Mouse (Mus musculus): ENCODE results near the gene Asb16. TPM values are rescaled to one million over a fixed set of nuclear protein-coding genes. Genes with fewer than 3 reads are reported as not detected.

Asb16 gene
- total and polyA plus RNA-seq, 2 experiments from 2014 or later = 1.4 TPM; not detected in 1

DNA sequence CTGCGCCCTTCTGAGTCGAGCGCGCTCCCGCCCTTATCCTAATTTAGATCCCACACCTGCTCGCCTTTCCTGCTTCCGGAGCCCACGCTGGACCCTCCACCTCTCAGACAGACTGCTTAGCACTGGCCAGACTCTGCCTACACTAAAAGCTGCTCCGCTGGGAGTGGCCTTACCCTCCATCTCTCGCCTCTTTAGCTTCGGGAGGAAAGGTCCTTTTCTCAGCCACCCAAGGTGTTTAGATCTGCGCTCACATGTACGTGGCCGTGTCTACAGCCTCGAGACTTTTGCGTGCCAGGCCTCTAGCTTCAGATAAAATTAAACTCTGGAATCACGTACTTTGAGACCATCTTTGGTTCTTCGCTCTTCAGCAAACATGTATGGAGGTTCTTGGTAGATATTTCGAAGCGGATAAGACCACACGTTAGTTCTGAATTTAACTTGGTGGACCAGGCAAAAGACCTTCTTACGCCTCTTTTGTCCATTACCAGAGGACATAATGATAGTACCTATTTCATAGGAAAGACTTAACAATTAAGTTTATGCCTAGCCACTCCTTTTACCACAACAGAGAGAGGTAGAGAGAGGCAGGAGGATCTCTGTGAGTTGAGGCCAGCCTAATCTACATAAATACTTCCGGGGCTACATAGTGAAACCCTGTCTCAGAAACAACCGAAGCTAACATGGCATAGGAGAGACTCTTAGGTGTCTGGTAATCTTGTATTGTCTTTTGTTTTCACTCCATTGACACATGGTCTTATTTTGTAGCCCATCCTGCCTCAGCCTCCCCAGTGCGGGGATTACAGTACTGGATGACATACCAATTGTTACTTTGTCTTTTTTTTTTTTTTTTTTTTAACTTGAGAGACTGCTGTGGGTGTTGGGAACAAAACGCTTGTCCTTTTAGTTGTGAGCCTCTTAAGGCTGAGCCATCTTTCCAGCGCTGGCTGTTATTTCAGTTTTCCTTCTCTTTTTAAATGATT, 29.3 kb downstream of the Asb16 start:
- H3K9me3 ChIP-seq (ENCODE audit: low read length) = no peaks in the 10 kb centered on the region
- H3K27ac ChIP-seq (ENCODE audit: low read depth, low read length) = peak overlapping the region; percentile 97
- H3K4me1 ChIP-seq (ENCODE audit: insufficient read depth) = peaks cover 8% of the 10 kb centered on the region
- H3K4me2 ChIP-seq (ENCODE audit: low read depth) = peak overlapping the region; percentile 86
- no peaks in the 10 kb centered on the region for H3K27me3 ChIP-seq (ENCODE audit: insufficient read depth, low read length)
- 26% methylated on average over 27 of the region's 27 CpGs for WGBS
- H3K9ac ChIP-seq = peak overlapping the region; percentile 84
- DNase-seq (no peak), ATAC-seq (peak; percentile 3; the same call in 1 of the 2 replicates)
- peaks cover 12% of the 10 kb centered on the region for H3K36me3 ChIP-seq (ENCODE audit: insufficient read depth)
- no peak for TF ChIP-seq CTCF (IDR thresholded peaks at IDR 0.05; ENCODE audit: low read depth)
- peak overlapping the region; percentile 90 for H3K4me3 ChIP-seq (ENCODE audit: low read depth, low read length)

DNA sequence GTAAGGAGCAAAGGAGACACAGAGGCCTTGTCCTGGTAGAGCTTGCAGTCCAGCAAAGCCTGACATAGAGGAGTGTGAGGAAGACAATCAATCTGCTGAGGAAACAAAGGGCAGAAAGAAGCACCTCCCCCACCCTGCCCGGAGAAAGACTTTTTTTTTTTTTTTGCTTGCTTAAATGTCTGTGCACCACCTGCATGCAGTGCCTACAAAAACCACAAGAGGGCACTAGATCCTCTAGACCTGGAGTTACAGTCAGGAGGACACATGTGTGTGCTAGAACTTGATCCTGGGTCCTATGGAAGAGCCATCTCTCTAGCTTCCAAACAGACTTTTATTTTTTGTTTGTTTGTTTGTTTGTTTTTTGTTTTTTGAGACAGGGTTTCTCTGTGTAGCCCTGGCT, 31.3 kb downstream of the Asb16 start:
- ATAC-seq (no peak), DNase-seq (peak; percentile 78)
- Histone ChIP-seq H3K27me3 (ENCODE audit: insufficient read depth, low read length) (no peaks in the 10 kb centered on the region), H3K36me3 (ENCODE audit: insufficient read depth) (no peaks in the 10 kb centered on the region), H3K4me1 (ENCODE audit: insufficient read depth) (peaks cover 5% of the 10 kb centered on the region), H3K4me2 (ENCODE audit: low read depth) (no peak overlapping the region), H3K9me3 (ENCODE audit: low read length) (no peaks in the 10 kb centered on the region), H3K4me3 (ENCODE audit: low read depth, low read length) (no peak overlapping the region), H3K27ac (ENCODE audit: low read depth, low read length) (no peak overlapping the region), H3K9ac (no peak overlapping the region)
- 10% methylated on average over 1 of the region's 1 CpGs for WGBS
- peak; percentile 73 for TF ChIP-seq CTCF (IDR thresholded peaks at IDR 0.05; ENCODE audit: low read depth)

DNA sequence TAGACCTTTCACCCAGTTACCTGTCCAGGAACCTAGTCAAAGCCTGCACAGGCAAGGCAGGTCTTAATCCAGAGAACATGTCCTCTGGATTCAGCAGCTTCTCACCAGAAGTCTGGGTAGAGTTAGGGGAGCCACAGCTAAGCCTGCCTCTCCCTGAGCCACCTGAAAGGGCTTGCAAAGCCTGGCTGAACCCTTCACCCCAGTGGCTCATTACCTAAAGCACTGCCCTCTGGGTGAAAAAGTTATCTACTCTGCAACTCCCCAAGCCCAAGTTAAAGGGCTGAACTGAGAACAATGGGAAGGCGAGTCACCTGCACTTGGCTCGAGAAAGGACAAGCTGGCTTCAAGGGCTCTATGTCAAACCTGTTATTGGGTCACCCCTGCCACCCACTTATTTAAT, 35.6 kb downstream of the Asb16 start:
- H3K4me1 ChIP-seq (ENCODE audit: insufficient read depth) = no peaks in the 10 kb centered on the region
- H3K27ac ChIP-seq (ENCODE audit: low read depth, low read length) = no peak overlapping the region
- 35% methylated on average over 2 of the region's 2 CpGs for WGBS
- H3K4me2 ChIP-seq (ENCODE audit: low read depth) = no peak overlapping the region
- H3K36me3 ChIP-seq (ENCODE audit: insufficient read depth) = peaks cover 24% of the 10 kb centered on the region
- H3K27me3 ChIP-seq (ENCODE audit: insufficient read depth, low read length) = no peaks in the 10 kb centered on the region
- TF ChIP-seq CTCF (IDR thresholded peaks at IDR 0.05; ENCODE audit: low read depth) = no peak
- ATAC-seq (no peak), DNase-seq (no peak)
- H3K9ac ChIP-seq = no peak overlapping the region
- H3K4me3 ChIP-seq (ENCODE audit: low read depth, low read length) = no peak overlapping the region
- no peaks in the 10 kb centered on the region for H3K9me3 ChIP-seq (ENCODE audit: low read length)

DNA sequence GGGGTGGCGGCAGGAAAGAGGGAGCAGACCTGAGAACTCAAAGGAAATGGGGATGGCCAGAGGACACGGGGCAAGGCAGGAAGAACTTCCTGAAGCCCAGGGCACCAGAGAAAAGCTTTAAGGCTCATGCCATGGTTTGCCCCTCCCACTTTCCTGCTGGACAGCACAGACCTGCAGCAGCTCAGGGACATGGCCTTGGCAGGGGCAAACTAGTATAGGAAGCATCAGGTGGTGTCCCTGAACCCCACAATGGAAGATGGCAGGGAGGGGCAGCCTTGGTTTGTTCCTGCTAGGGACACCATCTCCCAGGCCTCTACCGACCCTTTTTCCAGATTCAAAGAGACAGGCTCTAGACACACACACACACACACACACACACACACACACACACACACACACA, 36.8 kb downstream of the Asb16 start:
- peaks cover 31% of the 10 kb centered on the region for H3K36me3 ChIP-seq (ENCODE audit: insufficient read depth)
- H3K4me3 ChIP-seq (ENCODE audit: low read depth, low read length) = no peak overlapping the region
- DNase-seq = no peak
- TF ChIP-seq CTCF (IDR thresholded peaks at IDR 0.05; ENCODE audit: low read depth) = no peak
- no peaks in the 10 kb centered on the region for H3K27me3 ChIP-seq (ENCODE audit: insufficient read depth, low read length)
- no peak overlapping the region for H3K4me2 ChIP-seq (ENCODE audit: low read depth)
- 68% methylated on average over 3 of the region's 3 CpGs for whole genome bisulfite sequencing
- H3K9ac ChIP-seq = no peak overlapping the region
- H3K9me3 ChIP-seq (ENCODE audit: low read length) = no peaks in the 10 kb centered on the region
- ATAC-seq = no peak
- no peak overlapping the region for H3K27ac ChIP-seq (ENCODE audit: low read depth, low read length)
- no peaks in the 10 kb centered on the region for H3K4me1 ChIP-seq (ENCODE audit: insufficient read depth)

DNA sequence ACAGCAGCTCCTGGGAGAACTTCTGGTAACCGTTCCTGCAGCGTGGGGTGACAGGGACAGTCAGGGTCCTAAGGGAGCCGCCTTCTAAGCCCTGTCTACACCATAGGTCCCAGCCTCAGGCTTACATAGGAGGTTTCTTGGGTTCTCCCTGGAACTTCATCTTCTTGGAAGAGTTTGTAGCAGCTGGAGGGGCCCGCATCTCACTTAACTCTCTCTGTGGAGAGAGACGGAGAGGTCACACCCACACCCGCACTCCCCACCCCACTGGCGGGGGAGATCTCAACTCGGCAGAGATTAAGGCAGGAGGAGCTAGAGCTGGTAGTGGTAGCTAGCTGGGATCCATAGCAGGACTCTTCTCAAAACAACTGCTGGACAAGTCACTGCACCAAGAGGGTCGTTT, 39.6 kb downstream of the Asb16 start:
- H3K36me3 ChIP-seq (ENCODE audit: insufficient read depth) = peaks cover 47% of the 10 kb centered on the region
- DNase-seq = no peak

DNA sequence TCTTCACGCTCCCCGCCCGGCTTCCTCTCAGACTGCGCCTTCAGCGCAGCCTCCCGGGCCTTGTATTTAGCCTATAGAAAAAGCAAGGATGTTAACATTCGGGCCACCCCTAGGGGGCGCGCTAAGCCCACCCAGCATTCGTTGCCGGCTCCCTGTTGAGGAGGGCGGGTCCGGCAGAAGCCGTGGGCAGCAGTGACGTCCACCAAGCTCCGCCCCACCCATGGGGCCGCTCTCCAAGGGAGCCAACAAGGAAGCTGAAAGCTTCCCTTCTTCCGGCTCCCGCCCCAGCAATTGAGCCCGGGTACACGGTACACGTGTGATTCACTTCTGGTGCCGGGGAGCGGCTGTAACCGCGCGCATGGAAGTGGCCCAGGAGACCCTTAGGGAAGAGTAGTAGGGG, 40.4 kb downstream of the Asb16 start:
- ATAC-seq (peak; percentile 96), DNase-seq (peak; percentile 97)
- no peaks in the 10 kb centered on the region for H3K9me3 ChIP-seq (ENCODE audit: low read length)
- H3K4me2 ChIP-seq (ENCODE audit: low read depth) = peak overlapping the region; percentile 50
- no peaks in the 10 kb centered on the region for H3K4me1 ChIP-seq (ENCODE audit: insufficient read depth)
- H3K36me3 ChIP-seq (ENCODE audit: insufficient read depth) = peaks cover 55% of the 10 kb centered on the region
- peak overlapping the region; percentile 22 for H3K9ac ChIP-seq
- H3K4me3 ChIP-seq (ENCODE audit: low read depth, low read length) = peak overlapping the region; percentile 12; the same call in 1 of the 2 replicates
- whole genome bisulfite sequencing = under 1% methylated on average over 26 of the region's 27 CpGs
- no peaks in the 10 kb centered on the region for H3K27me3 ChIP-seq (ENCODE audit: insufficient read depth, low read length)
- TF ChIP-seq CTCF (IDR thresholded peaks at IDR 0.05; ENCODE audit: low read depth) = peak; percentile 97
- H3K27ac ChIP-seq (ENCODE audit: low read depth, low read length) = 0 out of 2 replicates have a peak overlapping the region, but pooled peaks have one; percentile 40

More for the DNA sequence above, 39.6 kb downstream of the Asb16 start:
- Histone ChIP-seq H3K4me2 (ENCODE audit: low read depth) (no peak overlapping the region), H3K9me3 (ENCODE audit: low read length) (no peaks in the 10 kb centered on the region), H3K27ac (ENCODE audit: low read depth, low read length) (no peak overlapping the region), H3K9ac (no peak overlapping the region), H3K4me1 (ENCODE audit: insufficient read depth) (no peaks in the 10 kb centered on the region), H3K4me3 (ENCODE audit: low read depth, low read length) (no peak overlapping the region), H3K27me3 (ENCODE audit: insufficient read depth, low read length) (no peaks in the 10 kb centered on the region)
- 87% methylated on average over 9 of the region's 9 CpGs for WGBS
- no peak for ATAC-seq
- no peak for TF ChIP-seq CTCF (IDR thresholded peaks at IDR 0.05; ENCODE audit: low read depth)
